Mouse (Mus musculus) hindbrain, postnatal 0 days (tissue): Measurements from ENCODE around the gene Shcbp1l. TPM values are rescaled to one million over a fixed set of nuclear protein-coding genes. Genes with fewer than 3 reads are reported as not detected.

Experiments used
- ATAC-seq: fragments of 200-750 bp; cut with Nextera tagmentation; 2 replicates; pipeline ENCODE4 v1.8.0; 2017; ENCODE audit warnings: mild to moderate bottlenecking, moderate TSS enrichment, moderate library complexity
- DNase-seq: peaks from one replicate; pipeline ENCODE4 v3.0.0-alpha.2; 2015; ENCODE audit warnings: low spot score
- H3K27ac ChIP-seq: fragments of 300-500 bp; sonication (generic); 2 replicates; pipeline ENCODE4 v1.5.1; 2014; ENCODE audit warnings: mild to moderate bottlenecking
- H3K27me3 ChIP-seq: fragments of 300-500 bp; sonication (generic); 2 replicates; pipeline ENCODE4 v1.6.1; 2014; ENCODE audit warnings: low read length, mixed read lengths; ENCODE audit not compliant: insufficient read depth
- H3K36me3 ChIP-seq: fragments of 300-500 bp; sonication (generic); 2 replicates; pipeline ENCODE4 v1.6.1; 2014; ENCODE audit warnings: low read length, mixed read lengths; ENCODE audit not compliant: insufficient read depth
- H3K4me1 ChIP-seq: fragments of 300-500 bp; sonication (generic); 2 replicates; pipeline ENCODE4 v1.6.1; 2014; ENCODE audit warnings: antibody characterized with exemption, low read length, mixed read lengths; ENCODE audit not compliant: insufficient read depth
- H3K4me2 ChIP-seq: fragments of 300-500 bp; sonication (generic); 2 replicates; pipeline ENCODE4 v1.6.1; 2014; ENCODE audit warnings: low read depth, mild to moderate bottlenecking, low read length, moderate library complexity, mixed read lengths
- H3K4me3 ChIP-seq: fragments of 300-500 bp; sonication (generic); 2 replicates; pipeline ENCODE4 v1.5.1; 2014; ENCODE audit warnings: low read length
- H3K9ac ChIP-seq: fragments of 300-500 bp; sonication (generic); replicated peaks from 2 replicates; pipeline ENCODE4 v1.6.1; 2014; ENCODE audit warnings: mild to moderate bottlenecking, low read length, moderate library complexity, mixed read lengths
- H3K9me3 ChIP-seq: fragments of 300-500 bp; sonication (generic); 2 replicates; pipeline ENCODE4 v1.6.1; 2016; ENCODE audit warnings: low read length, mixed read lengths
- CTCF ChIP-seq: IDR thresholded peaks from 2 replicates; pipeline ENCODE4 v1.5.1; 2016; ENCODE audit warnings: antibody characterized with exemption, control low read depth, low read depth
- WGBS: fragments of 180-500 bp; shearing (Covaris S2); extraction: QIAGEN DNeasy Blood & Tissue Kit; methylation state at CpG from one replicate; pipeline ENCODE4 v1.1.7; 2014; 5-methylcytosine and 5-hydroxymethylcytosine counted together
- polyA plus RNA-seq: library from polyadenylated mRNA; unstranded; fragments of >200 nt; fragmentation: Nextera tagmentation; extraction: Ambion mirVana; gene quantifications from 2 replicates; pipeline ENCODE4 v1.2.1, GENCODE M21; 2015
- total RNA-seq: library from RNA; depleted of rRNA; stranded (reverse); fragments of >200 nt; gene quantifications from 2 replicates; pipeline ENCODE4 v1.2.3, GENCODE M21; 2014; rRNA removed

The Shcbp1l gene
- total and polyA plus RNA-seq, 2 experiments from 2014 or later, result 1.3 to 2.2 TPM

- no peak overlapping the region for H3K4me2 ChIP-seq
- WGBS, result 19% methylated on average over 6 of the region's 6 CpGs
- no peaks in the 10 kb centered on the region for H3K9me3 ChIP-seq
- no peak for ATAC-seq
- no peaks in the 10 kb centered on the region for H3K4me1 ChIP-seq
- no peak for DNase-seq
- TF ChIP-seq CTCF, result no peak
- no peaks in the 10 kb centered on the region for H3K36me3 ChIP-seq
- no peaks in the 10 kb centered on the region for H3K27me3 ChIP-seq
- H3K4me3 ChIP-seq, result no peak overlapping the region
- H3K9ac ChIP-seq, result no peak overlapping the region
- no peak overlapping the region for H3K27ac ChIP-seq
These were observed 69.0 kb downstream of the Shcbp1l start for GRCm38 (mm10) chr1:153493931-153494330.

DNA sequence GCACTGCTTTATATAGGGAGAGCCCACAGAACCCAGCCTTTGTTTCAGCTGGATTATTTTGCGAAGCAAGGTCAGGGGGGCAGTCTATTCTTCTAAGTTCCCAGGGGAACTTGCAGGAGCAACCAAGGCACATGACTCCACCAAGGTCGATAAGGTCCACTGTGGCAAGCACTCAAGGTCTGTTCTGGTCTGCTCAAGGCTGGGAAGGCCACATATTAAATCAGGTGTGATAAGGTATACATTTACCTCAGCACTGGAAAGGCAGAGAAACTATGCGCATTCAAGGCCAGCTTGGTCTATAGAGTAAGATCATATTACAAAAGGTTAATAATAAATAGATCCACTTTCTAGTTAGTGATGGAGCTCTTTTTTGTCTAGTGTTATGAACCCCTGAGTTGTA lies 71.1 kb downstream of the Shcbp1l start:
- Histone ChIP-seq H3K36me3 (no peaks in the 10 kb centered on the region), H3K4me3 (no peak overlapping the region), H3K27me3 (no peaks in the 10 kb centered on the region), H3K4me1 (no peaks in the 10 kb centered on the region), H3K9ac (no peak overlapping the region), H3K4me2 (no peak overlapping the region), H3K9me3 (no peaks in the 10 kb centered on the region), H3K27ac (no peak overlapping the region)
- 78% methylated on average over 3 of the region's 3 CpGs for WGBS
- no peak for DNase-seq
- no peak for ATAC-seq
- TF ChIP-seq CTCF, result no peak

GRCm38 (mm10) chr1:153500030-153500429 lies 75.1 kb downstream of the Shcbp1l start:
- Histone ChIP-seq H3K27ac (no peak overlapping the region), H3K9ac (no peak overlapping the region), H3K9me3 (no peaks in the 10 kb centered on the region), H3K4me1 (no peaks in the 10 kb centered on the region), H3K4me3 (no peak overlapping the region), H3K36me3 (no peaks in the 10 kb centered on the region), H3K4me2 (no peak overlapping the region), H3K27me3 (no peaks in the 10 kb centered on the region)
- 88% methylated on average over 9 of the region's 9 CpGs for WGBS
- no peak for TF ChIP-seq CTCF
- no peak for ATAC-seq
- DNase-seq, result no peak

DNA sequence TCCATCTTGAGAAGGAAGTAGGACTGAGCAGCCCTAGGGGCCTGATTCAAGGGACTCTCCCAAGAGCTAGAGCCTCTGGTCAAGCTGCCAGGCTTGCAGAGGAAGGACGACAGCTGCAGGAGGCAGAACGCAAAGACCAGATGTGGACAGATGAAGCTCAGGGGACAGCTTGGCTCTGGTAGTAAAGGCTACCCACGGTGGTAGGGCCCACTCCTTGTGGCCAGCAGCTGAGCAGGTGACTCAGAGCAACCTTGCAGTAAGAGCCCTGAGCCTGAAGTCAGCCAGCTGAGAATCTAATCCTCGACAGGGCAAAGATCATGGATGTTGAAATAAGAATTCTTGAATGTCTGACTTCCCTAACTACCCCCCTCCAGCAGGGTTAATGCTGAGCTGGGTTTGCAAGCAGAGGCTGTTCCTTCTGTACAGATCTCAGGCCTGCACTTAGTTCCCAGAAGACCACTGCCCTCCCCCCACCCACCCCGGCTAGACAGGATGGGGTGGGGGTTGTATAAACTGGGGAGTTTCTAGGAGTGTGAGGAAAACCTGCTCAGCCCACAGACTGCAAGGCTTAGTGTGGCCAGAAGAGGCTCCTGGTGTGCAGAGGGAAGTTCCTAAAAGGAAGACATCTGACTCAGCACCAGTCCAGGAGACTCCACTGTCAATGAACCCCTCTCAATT lies 76.8 kb downstream of the Shcbp1l start:
- Histone ChIP-seq H3K27ac (no peak overlapping the region), H3K4me2 (no peak overlapping the region), H3K4me1 (no peaks in the 10 kb centered on the region), H3K36me3 (no peaks in the 10 kb centered on the region), H3K9me3 (no peaks in the 10 kb centered on the region), H3K9ac (no peak overlapping the region), H3K4me3 (no peak overlapping the region), H3K27me3 (no peaks in the 10 kb centered on the region)
- ATAC-seq (no peak), DNase-seq (no peak)
- 52% methylated on average over 5 of the region's 5 CpGs for WGBS
- TF ChIP-seq CTCF, result no peak

Other genes starting within 250 kb of the Shcbp1l start
- 5.8 and 6.3 TPM in 2 replicates for gene Lamc2, start 238.7 kb upstream of the Shcbp1l start, total RNA-seq
- gene Lamc2, start 238.7 kb upstream of the Shcbp1l start, polyA plus RNA-seq, result 3.7 and 4.4 TPM in 2 replicates
- gene Lamc1, start 92.4 kb upstream of the Shcbp1l start, total RNA-seq, result 46.1 and 52.9 TPM in 2 replicates
- 13.5 and 13.9 TPM in 2 replicates for gene Lamc1, start 92.4 kb upstream of the Shcbp1l start, polyA plus RNA-seq
- gene Dhx9, start 62.5 kb downstream of the Shcbp1l start, total RNA-seq, result 57.3 and 73.8 TPM in 2 replicates
- 36.8 and 39.1 TPM in 2 replicates for gene Dhx9, start 62.5 kb downstream of the Shcbp1l start, polyA plus RNA-seq
- gene Npl, start 124.9 kb downstream of the Shcbp1l start, total RNA-seq, result 7.3 and 9.4 TPM in 2 replicates
- 18.3 and 20.2 TPM in 2 replicates for gene Npl, start 124.9 kb downstream of the Shcbp1l start, polyA plus RNA-seq
- gene Rgs8, start 227.9 kb downstream of the Shcbp1l start, total RNA-seq, result 23.9 and 40.1 TPM in 2 replicates
- 12.5 and 14.1 TPM in 2 replicates for gene Rgs8, start 227.9 kb downstream of the Shcbp1l start, polyA plus RNA-seq